Mouse (Mus musculus): ENCODE data around the gene Dhdds.

Dhdds gene

DNA sequence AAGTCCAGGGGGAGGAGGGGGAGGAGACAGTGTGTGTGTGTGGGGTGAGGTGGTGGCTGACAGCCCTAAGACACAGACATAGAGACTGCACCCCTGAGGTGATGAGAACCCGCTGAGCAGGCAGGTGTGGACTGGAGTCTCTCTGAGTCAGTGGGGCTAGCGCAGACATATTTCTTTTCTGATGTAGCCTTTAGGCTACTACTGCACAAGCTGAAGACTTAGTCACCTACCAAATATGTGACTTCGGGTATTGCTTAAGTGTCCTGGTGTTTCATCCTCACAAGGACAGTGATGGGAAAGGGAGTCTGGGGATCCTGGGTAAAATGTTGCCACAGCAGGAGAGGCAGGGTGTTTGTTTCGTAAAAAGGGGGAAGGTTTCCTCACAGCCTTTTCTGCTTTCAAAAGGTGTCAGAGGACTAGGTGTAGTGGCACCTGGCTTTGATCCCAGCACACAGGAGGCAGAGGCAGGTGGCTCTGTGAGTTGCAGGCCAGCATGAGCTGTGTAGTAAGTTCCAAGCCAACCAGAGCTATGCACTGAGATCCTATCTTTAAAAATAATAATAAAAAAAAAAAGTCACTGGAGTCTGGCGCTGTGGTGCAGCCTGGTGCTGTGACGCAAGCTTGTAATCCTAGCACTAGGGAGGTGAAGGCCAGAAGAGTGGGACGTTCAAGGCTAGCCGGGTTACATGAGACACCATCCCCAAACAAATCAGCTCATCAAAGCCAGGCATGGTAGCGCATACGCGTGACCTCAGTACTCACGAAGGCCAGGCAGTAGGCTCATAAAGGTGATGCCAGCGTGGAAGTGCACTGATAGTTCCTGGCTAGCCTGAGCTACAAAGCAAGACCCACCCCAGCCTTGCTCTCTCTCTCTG lies 60.1 kb downstream of the Dhdds start:
- TF ChIP-seq GATA4 (IDR thresholded peaks at IDR 0.05; ENCODE audit: insufficient replicate concordance, low read length), result no peak

DNA sequence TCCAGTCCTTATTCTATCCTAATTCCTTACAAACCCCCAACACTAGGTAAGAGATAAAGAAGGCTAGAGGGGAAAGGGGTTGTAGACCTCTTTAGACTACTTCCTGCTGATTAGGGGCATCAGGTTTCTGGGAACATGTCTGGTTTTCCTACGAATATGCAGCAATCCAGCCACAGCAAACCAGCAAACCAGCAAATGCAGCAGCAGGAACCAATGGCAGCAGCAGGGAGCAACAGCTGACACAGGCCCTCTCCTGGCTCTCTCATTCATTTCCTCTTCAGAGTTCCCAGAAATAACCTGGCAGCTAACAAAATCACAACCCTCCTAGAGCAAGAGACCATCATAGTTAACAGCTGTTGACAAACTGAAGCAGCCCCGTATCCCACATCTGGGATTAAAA lies 62.6 kb downstream of the Dhdds start:
- no peak for TF ChIP-seq GATA4 (IDR thresholded peaks at IDR 0.05; ENCODE audit: insufficient replicate concordance, low read length)

DNA sequence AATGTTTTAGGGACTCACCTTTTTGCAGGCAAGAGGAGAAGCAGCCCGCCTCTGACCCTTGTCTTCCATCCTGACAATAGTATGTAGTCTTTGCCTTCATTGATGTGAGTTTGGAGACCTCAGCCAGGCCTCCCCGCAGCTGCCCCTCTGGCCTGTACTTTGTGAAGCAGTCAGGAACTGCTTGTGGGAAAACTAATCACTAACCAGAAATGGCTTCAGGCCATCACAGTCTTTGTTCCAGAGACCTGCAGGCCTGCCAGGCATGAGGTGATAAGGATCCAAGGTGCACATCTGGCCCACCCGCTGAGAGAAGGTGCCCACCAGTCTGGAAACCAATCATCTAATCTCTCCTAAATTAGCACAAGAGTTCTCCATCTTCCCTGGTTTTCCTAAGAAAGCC lies 68.9 kb downstream of the Dhdds start:
- TF ChIP-seq GATA4 (IDR thresholded peaks at IDR 0.05; ENCODE audit: insufficient replicate concordance, low read length), result no peak

DNA sequence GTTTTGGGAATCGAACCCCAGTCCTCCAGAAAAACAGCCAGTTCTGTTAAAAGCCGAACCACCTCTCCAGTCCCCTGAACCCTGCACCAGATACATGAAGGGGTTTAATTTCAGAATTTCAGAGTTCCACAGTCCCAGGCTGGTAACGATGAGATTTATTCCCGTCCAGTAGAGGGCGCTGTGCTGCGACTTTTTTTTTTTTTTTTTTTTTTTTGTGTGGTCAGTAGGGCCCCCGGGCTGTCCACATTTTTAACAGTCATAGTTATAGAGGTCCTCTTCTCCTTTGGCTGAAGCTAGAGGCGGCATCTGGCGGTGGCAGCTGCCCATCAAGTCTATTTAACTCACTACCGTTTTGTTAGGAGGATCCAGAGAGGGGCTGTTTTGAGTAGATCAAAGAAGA lies 69.4 kb downstream of the Dhdds start:
- TF ChIP-seq GATA4 (IDR thresholded peaks at IDR 0.05; ENCODE audit: insufficient replicate concordance, low read length), result no peak

DNA sequence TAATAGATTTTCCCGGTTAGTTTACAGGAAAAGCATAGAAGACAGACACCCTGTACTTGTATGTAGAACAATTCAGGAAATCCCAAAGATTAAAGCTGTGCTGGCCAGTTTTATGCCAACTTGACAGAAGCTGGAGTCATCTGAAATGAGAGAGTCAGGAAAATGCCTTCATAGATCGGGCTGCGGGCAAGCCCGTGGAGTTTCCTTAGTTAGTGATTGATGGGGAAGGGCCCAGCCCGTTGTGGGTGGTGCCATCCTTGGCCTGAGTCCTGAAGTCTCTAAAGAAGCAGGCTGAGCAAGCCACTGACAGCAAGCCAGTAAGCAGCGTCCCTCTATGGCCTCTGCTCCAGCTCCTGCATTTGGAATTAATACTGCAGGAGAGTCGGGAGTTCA lies 71.4 kb downstream of the Dhdds start:
- no peak; the same call in 1 of the 2 replicates for TF ChIP-seq GATA4 (IDR thresholded peaks at IDR 0.05; ENCODE audit: insufficient replicate concordance, low read length)

DNA sequence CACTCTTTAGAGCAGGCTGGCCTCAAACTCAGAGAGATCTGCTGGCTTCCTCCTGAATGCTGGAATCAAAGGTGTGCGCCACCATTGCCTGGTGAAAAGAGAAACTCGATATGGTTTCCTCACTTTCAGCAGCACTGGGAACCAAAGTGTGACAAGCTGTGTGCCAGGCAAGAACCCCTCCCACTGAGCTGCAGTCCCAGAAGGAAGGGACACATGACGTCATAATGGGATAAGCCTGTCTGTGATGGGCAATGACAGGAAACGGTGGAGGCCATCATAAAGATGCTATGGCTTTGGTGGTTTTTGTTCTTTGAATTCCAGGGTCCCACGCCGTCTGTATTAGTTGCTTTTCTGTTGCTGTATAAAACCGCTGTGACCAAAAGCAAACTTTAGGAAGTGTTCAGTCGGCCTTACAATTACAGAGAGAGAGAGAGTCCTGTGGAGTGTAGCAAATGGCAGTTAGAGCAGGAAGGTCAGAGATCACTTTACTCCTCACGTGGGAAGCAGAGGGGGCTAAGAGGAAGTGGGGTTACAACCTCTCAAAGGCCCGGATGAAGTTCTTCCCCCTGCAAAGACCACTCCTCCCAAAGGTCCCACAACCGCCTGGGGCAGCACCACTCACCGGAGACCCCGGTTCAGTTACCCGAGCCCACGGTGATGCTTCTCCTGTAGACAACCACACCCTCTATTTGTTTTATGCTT lies 72.0 kb downstream of the Dhdds start:
- no peak; the same call in 1 of the 2 replicates for TF ChIP-seq GATA4 (IDR thresholded peaks at IDR 0.05; ENCODE audit: insufficient replicate concordance, low read length)

DNA sequence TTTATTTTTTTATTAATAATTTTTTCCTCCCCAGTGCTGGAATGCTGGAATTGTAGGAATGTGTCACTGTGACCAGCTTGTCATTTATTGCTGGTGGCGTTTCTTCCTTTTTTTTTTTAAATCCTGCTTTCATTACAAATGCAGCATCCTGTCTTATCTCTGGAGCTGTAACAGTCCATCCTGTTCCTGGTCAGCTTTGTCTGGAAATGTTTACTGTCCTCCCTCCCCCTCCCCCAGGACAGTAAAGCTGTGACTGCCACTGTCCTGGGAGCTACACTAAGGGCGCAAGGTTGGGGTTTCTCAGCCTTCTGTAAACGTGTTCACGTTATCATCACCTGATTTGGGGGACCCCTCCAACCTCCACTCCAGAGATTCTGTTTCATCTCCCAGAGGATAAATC lies 75.5 kb downstream of the Dhdds start:
- no peak for TF ChIP-seq GATA4 (IDR thresholded peaks at IDR 0.05; ENCODE audit: insufficient replicate concordance, low read length)

DNA sequence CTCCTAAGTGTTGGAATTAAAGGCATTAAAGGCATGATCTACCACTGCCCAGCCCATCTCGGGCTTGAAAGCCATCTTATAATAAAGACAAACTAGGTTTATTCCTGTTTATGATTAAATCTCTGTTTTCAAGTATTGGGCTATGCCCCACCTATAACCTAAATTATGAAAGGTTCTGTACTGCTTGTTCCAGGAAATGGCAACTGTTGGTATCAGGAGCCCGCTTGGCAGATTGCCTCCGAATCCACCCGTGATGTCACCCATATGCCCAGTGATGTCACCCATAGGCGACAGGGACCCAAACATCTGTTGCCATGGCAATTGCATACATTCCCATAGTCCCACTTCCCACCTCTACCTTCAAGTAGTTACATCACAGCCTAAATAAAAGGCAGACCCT lies 77.0 kb downstream of the Dhdds start:
- no peak for TF ChIP-seq GATA4 (IDR thresholded peaks at IDR 0.05; ENCODE audit: insufficient replicate concordance, low read length)
